Mouse (Mus musculus): ENCODE results near the gene Timm44. TPM values are rescaled to one million over a fixed set of nuclear protein-coding genes. Genes with fewer than 3 reads are reported as not detected.

Timm44 gene
- total RNA-seq, 2 experiments from 2014 or later = 76.2 to 77.4 TPM

Other genes starting within 250 kb of the Timm44 start
- 1 to 10 TPM; 1.1 to 3.6 TPM for gene Cd209f, start 170.1 kb downstream of the Timm44 start, total RNA-seq (2021)
- gene Cd209g, start 141.8 kb downstream of the Timm44 start, total RNA-seq (2021) = 1 to 10 TPM in 1 of 2 experiments, under 1 TPM in 1; 0.26 to 1.3 TPM
- 10 to 100 TPM; 14.7 to 15.5 TPM for gene Evi5l, start 109.3 kb downstream of the Timm44 start, total RNA-seq (2021)
- under 1 TPM in 1 of 2 experiments, not detected in 1; 0.05 TPM for gene Prr36, start 58.5 kb downstream of the Timm44 start, total RNA-seq (2021)
- gene Lrrc8e, start 49.1 kb downstream of the Timm44 start, total RNA-seq (2021) = under 1 TPM in 1 of 2 experiments, not detected in 1; 0.08 TPM
- gene Map2k7, start 37.2 kb downstream of the Timm44 start, total RNA-seq (2021) = 10 to 100 TPM; 75.9 to 79.6 TPM
- under 1 TPM in 1 of 2 experiments, not detected in 1; 0.16 TPM for gene Gm49320, start 37.0 kb downstream of the Timm44 start, total RNA-seq (2021)
- 1 to 10 TPM; 1.5 to 1.8 TPM for gene Tgfbr3l, start 27.7 kb downstream of the Timm44 start, total RNA-seq (2021)
- gene Snapc2, start 22.8 kb downstream of the Timm44 start, total RNA-seq (2021) = 1 to 10 TPM; 8.4 to 9.5 TPM
- gene Ctxn1, start 16.6 kb downstream of the Timm44 start, total RNA-seq (2021) = under 1 TPM; 0.61 to 0.96 TPM
- 10 to 100 TPM; 10.8 to 12.1 TPM for gene Ccl25, start 49.3 kb upstream of the Timm44 start, total RNA-seq (2021)
- gene Elavl1, start 49.5 kb upstream of the Timm44 start, total RNA-seq (2021) = 10 to 100 TPM; 37.2 to 38.5 TPM
- gene Cers4, start 217.1 kb upstream of the Timm44 start, total RNA-seq (2021) = 1 to 10 TPM; 4.5 to 5.1 TPM

Measured in gastrocnemius, postnatal 25 days (tissue).